Mouse (Mus musculus): ENCODE measurements at regions not wholly inside any gene's neighbourhood (a gene's known extent, or its start where the extent isn't known, plus 50 kb on each side); places are given as distances from the start of the nearest gene placed in this dataset.

DNA sequence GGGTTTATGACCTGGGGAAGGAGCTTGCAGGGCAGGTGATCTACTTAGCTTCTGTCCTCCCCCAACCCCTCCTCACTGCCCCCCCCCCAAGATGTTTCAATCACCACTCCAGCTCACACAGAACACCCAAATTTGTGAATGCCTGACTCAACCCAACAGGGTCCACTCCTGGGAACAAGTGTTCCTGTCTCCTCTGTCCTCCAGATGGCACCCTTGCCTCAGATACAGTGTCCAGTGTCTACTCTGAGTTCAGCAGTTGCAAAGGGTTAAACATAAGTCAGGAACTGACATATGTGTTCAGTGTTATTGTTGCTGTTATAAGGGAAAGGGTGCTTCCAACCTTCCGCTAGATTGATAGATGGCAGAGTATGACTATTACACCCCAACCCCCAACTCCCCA lies 554.9 kb downstream of the Zfp619 start:
- TF ChIP-seq CTCF (IDR thresholded peaks at IDR 0.05; ENCODE audit: low read depth), result peak; percentile 24; the same call in 1 of the 2 replicates
- no peak for TF ChIP-seq EP300 (IDR thresholded peaks at IDR 0.05; ENCODE audit: low read depth)

Measured in liver, postnatal 0 days (tissue).